Mouse (Mus musculus) gonadal fat pad, adult 2 months (tissue): Measurements from ENCODE around the gene Bfsp2. TPM values are rescaled to one million over a fixed set of nuclear protein-coding genes. Genes with fewer than 3 reads are reported as not detected.
"Not testable (repeated sequence)": the region's sequence is repeated elsewhere in the genome, so short reads cannot be mapped to it uniquely, and the experiment has no call there.

ENCODE experiments used
- DNase-seq: peaks from one replicate; pipeline ENCODE4 v3.0.0-alpha.2; 2012; ENCODE audit warnings: low read depth
- polyA plus RNA-seq: library from polyadenylated mRNA; depleted of rRNA; stranded (reverse); fragments of >200 nt; gene quantifications from 2 replicates; pipeline ENCODE4 v1.2.3, GENCODE M21; 2012

Bfsp2 gene
- polyA plus RNA-seq, 1 experiment: not detected

- no peak for DNase-seq
Observed at GRCm38 (mm10) chr9:103430431-103431220, 49.6 kb downstream of the Bfsp2 start.

GRCm38 (mm10) chr9:103426425-103426824, 53.8 kb downstream of the Bfsp2 start:
- no peak for DNase-seq

- DNase-seq: no peak
Observed at GRCm38 (mm10) chr9:103424869-103425268, 55.4 kb downstream of the Bfsp2 start.

GRCm38 (mm10) chr9:103423951-103424350, 56.3 kb downstream of the Bfsp2 start:
- DNase-seq: no peak

- no peak for DNase-seq
Observed at GRCm38 (mm10) chr9:103423384-103423783, 56.8 kb downstream of the Bfsp2 start.

DNA sequence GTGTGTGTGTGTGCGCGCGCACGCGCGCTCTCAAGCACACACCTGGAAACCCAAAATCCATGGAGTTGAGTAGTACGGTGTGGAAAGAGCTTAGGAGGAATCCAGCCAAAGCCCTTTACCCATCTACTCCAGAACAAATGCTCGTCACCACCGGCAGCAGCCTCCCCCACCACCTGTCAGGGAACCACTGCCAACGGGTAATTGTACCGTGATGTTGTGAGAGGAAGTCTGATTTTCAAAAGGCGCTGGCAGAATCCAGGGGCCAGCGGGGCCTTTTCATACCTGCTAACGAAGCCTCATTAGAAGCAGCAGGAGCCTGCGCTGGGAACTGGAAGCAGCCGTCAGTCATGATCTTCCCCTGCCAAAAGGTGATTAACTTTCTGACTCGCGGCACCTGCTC, 57.4 kb downstream of the Bfsp2 start:
- no peak for DNase-seq

GRCm38 (mm10) chr9:103420844-103421243, 59.4 kb downstream of the Bfsp2 start:
- DNase-seq: no peak

DNA sequence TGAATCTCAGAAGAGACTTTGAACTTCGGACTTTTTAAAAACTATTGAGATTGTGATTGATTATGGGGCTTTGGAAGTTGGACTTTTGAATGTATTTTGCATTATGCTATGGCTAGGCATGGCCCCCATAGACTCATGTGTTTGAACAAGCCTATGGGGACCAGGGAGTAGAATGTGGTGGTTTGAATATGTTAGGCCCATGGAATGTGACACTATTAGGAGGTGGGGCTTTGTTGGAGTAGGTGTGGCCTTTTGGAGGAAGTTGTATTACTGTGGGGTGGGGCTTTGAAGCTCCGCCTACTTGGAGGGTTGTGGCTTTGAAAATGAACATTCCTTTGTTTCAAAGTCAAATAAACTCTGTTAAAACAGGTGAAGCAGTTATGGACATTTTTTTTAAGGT, 61.4 kb downstream of the Bfsp2 start:
- no peak for DNase-seq

- DNase-seq: not testable (repeated sequence)
Observed at GRCm38 (mm10) chr9:103418267-103418666, 62.0 kb downstream of the Bfsp2 start.

DNA sequence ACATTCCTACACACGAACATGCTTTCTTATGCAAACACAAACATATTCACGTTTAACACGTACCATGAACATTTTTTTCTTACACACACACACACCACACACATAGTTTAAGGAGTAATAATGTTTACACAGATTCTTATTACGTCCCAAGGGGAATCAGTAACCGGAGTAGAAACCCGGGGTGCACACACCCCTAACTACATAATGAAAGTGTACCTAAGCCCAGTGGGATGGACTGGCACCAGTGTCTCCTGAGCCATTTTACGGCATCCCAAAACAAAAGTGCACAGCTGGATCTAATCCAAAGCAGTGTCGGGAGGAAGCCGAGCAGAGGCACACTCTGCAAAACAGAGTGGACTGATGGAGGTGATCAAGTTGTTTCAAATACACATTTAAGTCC, 66.8 kb downstream of the Bfsp2 start:
- DNase-seq: no peak

GRCm38 (mm10) chr9:103409119-103409518, 71.1 kb downstream of the Bfsp2 start:
- DNase-seq: no peak

DNA sequence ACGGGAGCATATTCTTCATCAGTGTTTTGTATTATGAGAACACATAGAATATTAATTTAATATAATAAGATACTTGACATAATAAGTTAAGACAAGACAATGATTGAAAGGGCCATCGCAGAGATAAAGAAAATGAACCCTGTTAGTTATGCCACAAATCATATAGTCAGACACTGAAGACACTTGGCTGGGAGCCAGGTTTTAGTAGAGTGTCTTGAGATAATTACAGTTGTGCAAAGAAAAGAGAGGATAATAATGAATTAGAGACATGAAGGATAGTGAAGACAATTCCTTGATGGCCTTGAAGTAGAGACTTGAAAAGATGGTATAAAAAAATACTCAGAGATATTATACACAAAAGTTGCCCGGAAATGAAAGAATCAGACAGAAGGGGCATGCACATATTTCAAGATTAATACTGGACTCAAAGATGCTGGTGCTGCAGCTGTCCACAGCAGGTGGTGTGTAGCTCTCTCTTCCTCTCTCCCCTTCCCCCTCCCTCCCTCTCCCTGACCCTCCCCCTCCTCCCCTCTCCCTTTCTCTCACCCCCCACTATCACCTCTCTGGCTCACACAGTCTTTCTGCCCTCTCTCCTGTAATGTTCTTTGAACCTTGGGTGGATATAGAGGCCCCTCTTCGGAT, 72.0 kb downstream of the Bfsp2 start:
- no peak for DNase-seq

GRCm38 (mm10) chr9:103403331-103403973, 76.8 kb downstream of the Bfsp2 start:
- no peak for DNase-seq

DNA sequence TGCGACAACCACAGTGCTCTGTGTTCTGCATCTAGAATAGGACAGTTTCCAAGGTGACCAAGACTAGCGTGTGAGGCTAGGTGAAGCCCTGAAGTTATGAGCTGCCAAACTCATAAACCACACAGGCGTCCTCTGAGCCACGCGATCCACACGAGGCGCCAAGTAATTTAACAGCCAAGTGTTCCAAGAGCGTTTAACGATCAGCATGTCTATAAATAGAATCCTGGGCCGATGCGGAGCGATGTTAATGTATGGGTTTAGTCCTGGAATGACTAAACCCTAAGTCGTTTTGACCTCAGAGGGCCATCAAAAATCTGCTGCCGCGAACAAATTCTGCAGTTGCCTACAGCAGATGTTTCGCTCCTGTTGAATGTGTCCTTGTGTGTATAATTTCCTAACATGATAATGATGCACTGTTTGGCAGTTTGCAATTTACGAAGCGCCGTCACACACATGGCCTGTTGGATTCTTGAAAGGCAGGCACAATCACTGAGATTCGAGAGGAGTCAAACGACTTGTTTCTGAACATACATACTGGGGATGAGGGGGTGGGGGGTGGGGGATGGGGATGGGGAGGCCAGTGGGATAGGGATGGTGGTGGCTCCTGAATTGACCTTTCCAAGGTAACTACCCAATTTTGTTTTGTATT, 81.6 kb downstream of the Bfsp2 start:
- no peak for DNase-seq

DNA sequence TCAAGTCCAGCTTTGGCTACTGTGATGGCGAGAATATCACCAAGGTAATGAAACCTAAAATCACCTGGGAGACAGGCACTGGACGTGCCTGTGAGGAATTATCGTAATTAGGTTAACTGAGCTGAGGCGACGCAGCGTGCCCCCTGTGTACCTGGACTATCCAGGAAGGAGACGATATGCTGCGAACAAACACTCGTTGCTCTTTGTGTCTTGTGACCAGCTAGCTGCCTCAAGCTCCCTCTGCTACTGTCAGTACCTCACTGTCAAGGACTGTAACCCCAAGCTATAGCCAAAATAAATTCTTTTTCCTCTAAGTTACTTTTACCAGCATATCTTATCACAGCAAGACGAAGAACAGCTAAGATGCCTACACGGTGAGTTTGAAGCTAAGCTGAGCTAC, 87.0 kb downstream of the Bfsp2 start:
- DNase-seq: no peak

DNA sequence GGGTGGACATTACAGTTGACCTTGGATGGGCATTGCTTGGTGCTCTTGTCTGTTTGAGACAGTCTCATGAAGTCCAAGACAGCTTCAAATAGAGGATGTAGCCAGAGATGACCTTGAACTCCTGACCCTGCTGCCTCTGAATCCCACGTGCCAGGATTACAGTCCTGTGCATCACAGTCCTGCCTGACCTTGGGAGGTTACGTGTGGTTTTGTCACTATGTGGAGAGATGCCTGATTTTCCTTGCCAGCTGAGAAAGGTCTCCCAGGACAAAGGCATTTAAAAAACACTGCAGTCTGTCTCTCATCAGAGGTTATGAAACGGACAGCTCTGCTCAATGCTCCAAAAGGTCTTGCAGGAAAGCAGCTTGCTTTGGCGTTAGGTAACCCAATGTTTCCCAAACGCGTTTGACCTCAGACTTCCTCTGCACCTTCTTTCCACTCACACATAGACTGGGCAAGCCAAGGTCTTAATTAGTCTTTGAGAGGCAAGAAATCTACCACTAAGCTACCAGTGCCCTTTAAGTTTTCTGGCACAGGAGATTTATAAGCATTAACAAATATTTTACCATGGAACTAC, 88.3 kb downstream of the Bfsp2 start:
- no peak for DNase-seq

DNA sequence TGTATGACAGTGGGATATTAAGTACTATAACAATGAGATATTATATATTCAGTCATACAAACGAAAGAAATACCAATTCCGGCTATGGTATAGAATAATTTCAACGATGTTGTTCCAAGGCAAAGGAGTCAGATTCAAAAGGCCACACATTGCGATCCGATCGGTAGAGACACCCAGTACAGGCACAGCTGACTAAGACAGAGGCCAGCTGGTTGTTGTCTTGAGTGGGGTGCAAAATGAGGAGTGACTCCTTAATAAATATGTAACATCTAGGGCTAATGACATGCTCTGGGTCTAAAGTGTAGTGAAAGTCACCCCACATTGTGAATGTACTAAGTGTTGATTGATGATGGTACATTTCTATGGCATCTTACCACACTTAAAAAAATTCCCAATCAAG, 91.0 kb downstream of the Bfsp2 start:
- DNase-seq: no peak

DNA sequence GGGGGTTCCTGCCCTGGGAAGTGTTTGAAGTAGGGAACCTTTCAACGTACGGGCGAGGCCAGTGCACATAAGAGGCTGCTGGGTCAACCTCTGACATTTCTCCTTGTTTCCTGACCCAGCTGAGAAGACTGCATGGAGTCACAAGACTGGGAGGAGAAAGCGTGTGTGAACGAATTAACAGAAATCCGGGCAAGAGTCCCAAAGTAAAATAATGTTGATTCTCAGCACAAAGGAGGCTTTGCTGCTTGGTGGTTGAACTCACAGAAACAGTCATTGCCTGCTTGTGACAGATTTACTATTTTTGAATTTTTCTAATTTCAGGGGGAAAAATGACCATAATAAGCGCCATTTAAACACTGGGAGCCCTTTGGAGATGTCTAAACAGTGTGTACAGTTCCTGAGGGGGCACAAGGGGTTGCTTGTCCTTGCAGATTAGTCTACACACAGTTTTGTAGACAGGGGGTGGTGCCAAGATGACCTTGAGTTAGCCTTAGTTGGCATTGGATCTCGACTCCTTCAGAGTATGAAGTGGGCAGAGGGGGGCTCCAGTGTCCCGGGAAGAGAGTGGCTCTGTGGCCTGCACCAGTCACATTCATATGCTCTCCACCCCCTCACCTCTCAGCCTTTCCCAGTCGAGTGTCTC, 93.1 kb downstream of the Bfsp2 start:
- DNase-seq: no peak

- no peak for DNase-seq
Observed at GRCm38 (mm10) chr9:103386573-103386972, 93.6 kb downstream of the Bfsp2 start.

GRCm38 (mm10) chr9:103385600-103385999, 94.6 kb downstream of the Bfsp2 start:
- no peak for DNase-seq

DNA sequence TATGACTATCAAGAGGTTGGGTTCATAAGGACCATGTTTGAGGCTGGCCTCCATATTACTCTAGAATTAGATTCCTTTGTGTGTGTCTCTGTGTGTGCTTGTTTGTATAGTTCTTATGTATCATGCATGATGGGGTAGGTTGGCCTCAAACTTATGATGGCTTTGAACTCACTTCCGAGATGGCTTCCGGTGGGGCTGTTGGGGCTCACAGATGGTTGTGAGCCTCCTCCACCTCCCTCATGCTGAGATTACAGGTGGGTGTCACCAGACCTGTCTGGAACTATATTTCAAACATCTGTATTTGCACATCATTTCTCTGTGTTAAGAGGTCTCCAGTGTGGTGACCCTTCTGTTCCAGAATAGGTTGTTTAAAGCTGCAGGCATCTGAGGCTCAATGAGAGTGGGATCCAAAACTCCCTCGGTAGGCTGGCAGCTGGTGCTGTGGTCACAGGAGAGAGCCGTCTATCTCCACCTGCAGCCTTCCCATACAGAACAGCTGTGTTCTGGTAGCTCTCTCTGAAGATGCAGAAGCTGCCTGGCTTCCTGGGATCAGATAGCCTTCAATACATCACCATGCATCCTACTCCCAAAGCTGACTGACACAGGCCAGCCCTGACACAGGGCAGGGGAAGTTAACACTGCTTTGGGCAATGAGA, 96.0 kb downstream of the Bfsp2 start:
- no peak for DNase-seq
